ENCODE assay signal across 8 mouse cellular contexts in genomic region chr1:16798292-16798691, GRCm38 (mm10).
DNase-seq lines count a peak whose midpoint lies in the region; ATAC-seq and TF ChIP-seq lines count a peak whose summit lies in the region.

No protein-coding gene starts in this region.

- 72% methylated on average over 6 of the region's 6 CpGs for WGBS in cerebellum, adult 2 months
- 81% methylated on average over 6 of the region's 6 CpGs for WGBS in hindbrain, embryonic 16.5 days

- H3K27ac ChIP-seq in MEL (ENCODE audit: control insufficient read depth, low read depth, low read length), result no peak overlapping the region
- no peak overlapping the region for H3K27ac ChIP-seq in cerebellum, adult 2 months (ENCODE audit: insufficient read depth, low read length)
- H3K27ac ChIP-seq in hindbrain, embryonic 16.5 days (ENCODE audit: low read depth, low read length), result no peak overlapping the region

- H3K27me3 ChIP-seq in MEL (ENCODE audit: control insufficient read depth in 1 of 2, insufficient read depth in 2 of 2, low read length in 2 of 2), result no peaks in the 10 kb centered on the region
- H3K27me3 ChIP-seq in cerebellum, adult 2 months (ENCODE audit: control insufficient read depth, insufficient read depth, low read length), result no peaks in the 10 kb centered on the region
- H3K27me3 ChIP-seq in hindbrain, embryonic 16.5 days (replicated peaks; ENCODE audit: control insufficient read depth, insufficient read depth, low read length), result no peaks in the 10 kb centered on the region

- H3K4me1 ChIP-seq in MEL (ENCODE audit: control insufficient read depth in 1 of 2, insufficient read depth in 2 of 2, low read length in 2 of 2), result no peaks in the 10 kb centered on the region
- no peaks in the 10 kb centered on the region for H3K4me1 ChIP-seq in cerebellum, adult 2 months (ENCODE audit: control insufficient read depth, insufficient read depth, low read length)
- no peaks in the 10 kb centered on the region for H3K4me1 ChIP-seq in hindbrain, embryonic 16.5 days (ENCODE audit: control insufficient read depth, insufficient read depth, low read depth, low read length)

- peak; percentile 58 to 80 (median 68); a peak in 5 of 6 replicates for TF ChIP-seq CTCF in MEL (IDR thresholded peaks at IDR 0.05 in 2 of 3, conservative IDR thresholded peaks at IDR 0.05 in 1 of 3; ENCODE audit: control insufficient read depth in 1 of 3, insufficient read depth in 1 of 3, low read depth in 2 of 3, low read length in 3 of 3, poor library complexity in 1 of 3, severe bottlenecking in 1 of 3)
- TF ChIP-seq CTCF in cerebellum, adult 2 months (IDR thresholded peaks at IDR 0.05; ENCODE audit: borderline replicate concordance, insufficient read depth, low read depth, low read length), result peak; percentile 93

- no peaks in the 10 kb centered on the region for H3K36me3 ChIP-seq in MEL (ENCODE audit: control insufficient read depth in 1 of 2, insufficient read depth in 2 of 2, low read length in 2 of 2)
- no peaks in the 10 kb centered on the region for H3K36me3 ChIP-seq in hindbrain, embryonic 16.5 days (ENCODE audit: control insufficient read depth, insufficient read depth, low read length)

- TF ChIP-seq POLR2A in MEL (IDR thresholded peaks at IDR 0.05; ENCODE audit: control insufficient read depth in 1 of 2, insufficient read depth in 1 of 2, low read depth in 1 of 2, low read length in 2 of 2, poor library complexity in 1 of 2), result no peak
- no peak for TF ChIP-seq POLR2A in cerebellum, adult 2 months (IDR thresholded peaks at IDR 0.05; ENCODE audit: borderline replicate concordance, insufficient read depth, low read length)

- no peak overlapping the region for H3K9ac ChIP-seq in MEL (ENCODE audit: control insufficient read depth, low read depth, low read length, poor library complexity, severe bottlenecking)
- no peak overlapping the region for H3K9ac ChIP-seq in hindbrain, embryonic 16.5 days (ENCODE audit: low read depth, low read length)

- DNase-seq in MEL (ENCODE audit: low read depth, low spot score), result peak; percentile 58
- peak; percentile 82 to 91 for DNase-seq in cerebellum, adult 2 months
- peak; percentile 68 to 92 for DNase-seq in frontal cortex, adult 2 months (ENCODE audit: extremely low spot score in 1 of 2, low spot score in 1 of 2)
- peak; percentile 75 for DNase-seq in layer of hippocampus, postnatal 36 days
- peak; percentile 87 for DNase-seq in lung, postnatal 36 days
- peak; percentile 75 for DNase-seq in right cerebral cortex, adult 18-20 months
- DNase-seq in urinary bladder, postnatal 10 days (ENCODE audit: low spot score), result peak; percentile 34

- TF ChIP-seq RAD21 in MEL (IDR thresholded peaks at IDR 0.05; ENCODE audit: low read depth, low read length), result peak; percentile 71

- no peak overlapping the region for H3K4me2 ChIP-seq in hindbrain, embryonic 16.5 days (ENCODE audit: low read length)

- no peaks in the 10 kb centered on the region for H3K79me2 ChIP-seq in MEL (ENCODE audit: control insufficient read depth, insufficient read depth, low read length, poor library complexity)

- no peak for TF ChIP-seq EP300 in MEL (IDR thresholded peaks at IDR 0.05; ENCODE audit: low read depth in 1 of 2, low read length in 2 of 2)

- no peaks in the 10 kb centered on the region for H3K9me3 ChIP-seq in MEL (replicated peaks; ENCODE audit: insufficient read depth, low read length)
- H3K9me3 ChIP-seq in hindbrain, embryonic 16.5 days (ENCODE audit: control insufficient read depth, low read length), result no peaks in the 10 kb centered on the region

- ATAC-seq in hindbrain, embryonic 16.5 days, result peak; percentile 58

- no peak overlapping the region for H3K4me3 ChIP-seq in MEL (ENCODE audit: control insufficient read depth in 1 of 2, insufficient read depth in 1 of 2, low read depth in 2 of 2, low read length in 2 of 2)
- H3K4me3 ChIP-seq in cerebellum, adult 2 months (replicated peaks; ENCODE audit: insufficient read depth, low read depth, low read length), result no peak overlapping the region
- H3K4me3 ChIP-seq in hindbrain, embryonic 16.5 days (ENCODE audit: low read length), result no peak overlapping the region

TF ChIP-seq in MEL, 35 proteins besides CTCF, POLR2A, EP300 and RAD21:
- TF ChIP-seq HCFC1 (IDR thresholded peaks at IDR 0.05; ENCODE audit: low read depth, low read length) (no peak), ZC3H11A (IDR thresholded peaks at IDR 0.05; ENCODE audit: low read depth, low read length) (peak; percentile 58), GATA1 (IDR thresholded peaks at IDR 0.05; ENCODE audit: low read depth, low read length) (no peak), SIN3A (IDR thresholded peaks at IDR 0.05; ENCODE audit: low read length) (no peak), SMC3 (IDR thresholded peaks at IDR 0.05; ENCODE audit: low read depth, low read length) (peak; percentile 73), RCOR1 (IDR thresholded peaks at IDR 0.05; ENCODE audit: low read depth, low read length) (no peak), CHD1 (IDR thresholded peaks at IDR 0.05; ENCODE audit: low read depth, low read length) (no peak), MAFK (IDR thresholded peaks at IDR 0.05; ENCODE audit: borderline replicate concordance, low read depth, low read length) (no peak), UBTF (IDR thresholded peaks at IDR 0.05; ENCODE audit: borderline replicate concordance, insufficient read depth, low read depth, low read length) (no peak)

Comparison
In these comparisons a context has a peak if more than half of its experiments do, and no peak if none do; other contexts are left out.
1. DNase-seq: peak in every context shown above with its lines; median percentile 87 in lung, postnatal 36 days; 86 in cerebellum, adult 2 months; 80 in frontal cortex, adult 2 months; 75 in layer of hippocampus, postnatal 36 days; 75 in right cerebral cortex, adult 18-20 months; 58 in MEL; 34 in urinary bladder, postnatal 10 days.